Mouse (Mus musculus): Measurements from ENCODE around the gene Ppp3r2. TPM values are rescaled to one million over a fixed set of nuclear protein-coding genes. Genes with fewer than 3 reads are reported as not detected.

Gene Ppp3r2
- total RNA-seq (2021) = under 1 TPM in 1 of 2 experiments, not detected in 1; 0.07 TPM
- long read RNA-seq, experiment 1 = 0 reads
- long read RNA-seq, experiment 2 = 0 reads

- no peak for DNase-seq
Observed at GRCm38 (mm10) chr4:49681812-49682211, at the start of gene Ppp3r2. Gene Ppp3r2, minus strand, starts transcription at chr4:49682024.

GRCm38 (mm10) chr4:49729326-49729725, 47.5 kb upstream of the Ppp3r2 start:
- DNase-seq = no peak

- DNase-seq = no peak
Observed at GRCm38 (mm10) chr4:49723908-49724307, 42.1 kb upstream of the Ppp3r2 start.

DNA sequence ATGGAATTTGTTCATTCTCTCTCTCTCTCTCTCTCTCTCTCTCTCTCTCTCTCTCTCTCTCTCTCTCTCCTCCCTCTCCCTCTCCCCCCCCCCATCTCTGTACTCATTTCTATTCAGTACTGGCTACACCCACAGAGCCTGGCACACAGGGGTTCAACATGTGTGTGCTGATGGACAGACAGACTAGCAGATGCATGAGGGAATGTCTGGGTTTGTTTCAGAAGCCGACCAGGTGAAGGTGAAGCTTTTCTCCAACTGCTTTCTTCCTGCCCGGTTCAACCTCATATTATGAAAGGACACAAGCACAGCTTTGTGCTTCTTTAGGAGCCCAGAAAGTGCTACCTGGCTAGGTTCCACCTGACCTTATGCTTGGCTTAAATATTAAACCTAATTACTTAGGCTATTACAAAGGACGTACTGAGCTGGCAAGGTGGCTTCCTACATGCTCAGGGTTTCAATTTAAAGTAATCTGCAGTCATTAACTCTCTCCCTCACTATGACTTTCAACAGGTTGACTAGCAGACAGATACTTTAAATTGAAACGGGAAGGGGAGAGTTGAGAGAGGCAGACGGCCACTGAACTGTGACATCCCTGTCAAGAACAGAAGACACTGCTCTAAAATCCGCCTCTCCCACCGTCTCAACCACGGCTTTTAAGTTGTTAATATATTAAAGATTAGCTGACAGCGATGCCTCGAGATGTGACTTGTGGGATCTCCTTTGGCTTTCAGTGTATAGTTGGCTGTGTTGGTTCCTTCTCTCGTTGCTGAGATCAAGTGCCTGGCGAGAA, 9.8 kb upstream of the Ppp3r2 start:
- no peak for DNase-seq

GRCm38 (mm10) chr4:49688594-49689288, 6.9 kb upstream of the Ppp3r2 start:
- DNase-seq = peak; percentile 11

DNA sequence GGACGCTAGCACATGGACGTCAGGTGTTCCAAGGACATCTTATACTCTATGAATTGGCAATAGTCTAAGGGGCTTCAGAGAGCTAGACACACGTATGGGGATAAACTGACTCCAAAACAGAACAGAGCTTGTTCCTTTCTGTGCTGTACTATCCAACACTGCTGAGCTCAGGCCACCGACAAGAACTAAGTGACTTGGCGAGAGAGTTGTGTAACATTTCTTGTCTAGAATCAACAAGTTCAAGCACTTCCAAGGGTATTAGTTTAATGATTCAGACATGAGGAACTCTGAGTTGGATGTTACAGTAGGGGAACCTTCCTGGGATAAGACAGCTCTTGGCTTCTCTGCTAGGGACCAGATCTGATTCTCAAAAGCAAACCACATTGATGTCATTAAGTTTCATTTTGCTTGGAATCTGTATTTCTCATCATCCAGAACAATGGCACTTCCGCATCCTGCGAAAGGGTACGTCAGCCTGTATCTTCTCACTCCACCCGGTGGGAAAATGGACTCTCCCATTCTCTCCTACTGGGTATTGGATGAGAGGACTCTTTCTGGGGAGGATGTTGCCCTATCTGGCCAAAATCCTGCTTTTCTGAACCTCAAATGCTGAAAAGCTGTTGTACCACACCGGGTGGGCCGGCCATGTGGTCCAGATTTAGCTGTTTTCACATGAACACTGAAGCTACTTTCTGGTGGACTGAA, 1.5 kb downstream of the Ppp3r2 start:
- DNase-seq = no peak

DNA sequence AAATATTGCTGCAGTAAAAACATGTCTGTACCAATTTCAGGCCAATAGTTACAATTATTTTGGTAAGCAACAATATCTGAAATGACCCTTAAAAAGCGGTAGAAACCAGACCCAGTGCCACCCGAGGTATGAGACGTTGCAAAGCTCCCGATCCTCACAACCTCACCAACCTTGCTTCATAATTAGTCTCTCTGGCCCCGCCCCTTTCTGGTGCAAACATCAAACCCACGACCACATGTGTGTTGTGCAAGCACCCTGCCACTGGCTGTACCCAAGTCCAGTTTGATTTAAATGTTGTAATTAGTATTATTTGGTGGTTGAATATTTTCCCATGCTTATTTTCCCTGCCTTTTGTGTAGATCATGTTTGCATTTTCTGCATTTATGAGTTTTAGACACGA, 5.0 kb downstream of the Ppp3r2 start:
- DNase-seq = no peak

DNA sequence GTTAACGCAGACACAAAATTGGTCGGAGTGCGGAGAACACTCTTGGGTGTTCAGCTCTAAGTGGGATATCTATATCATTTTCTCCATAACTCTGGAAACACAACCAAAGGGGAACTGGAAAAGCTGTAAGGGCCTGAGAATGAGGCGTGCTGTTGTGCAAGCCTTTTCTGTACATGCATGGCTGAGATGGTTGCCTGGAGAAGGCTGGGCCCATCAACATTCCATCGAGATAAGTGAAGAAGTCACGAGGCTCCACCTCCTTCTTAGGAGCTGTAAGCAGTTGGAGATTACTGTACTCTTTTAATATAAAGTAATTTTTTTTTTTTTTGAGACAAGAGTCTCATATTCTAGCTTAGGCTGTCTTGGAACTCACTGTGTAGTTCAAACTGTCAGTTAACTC, 5.8 kb downstream of the Ppp3r2 start:
- no peak for DNase-seq

DNA sequence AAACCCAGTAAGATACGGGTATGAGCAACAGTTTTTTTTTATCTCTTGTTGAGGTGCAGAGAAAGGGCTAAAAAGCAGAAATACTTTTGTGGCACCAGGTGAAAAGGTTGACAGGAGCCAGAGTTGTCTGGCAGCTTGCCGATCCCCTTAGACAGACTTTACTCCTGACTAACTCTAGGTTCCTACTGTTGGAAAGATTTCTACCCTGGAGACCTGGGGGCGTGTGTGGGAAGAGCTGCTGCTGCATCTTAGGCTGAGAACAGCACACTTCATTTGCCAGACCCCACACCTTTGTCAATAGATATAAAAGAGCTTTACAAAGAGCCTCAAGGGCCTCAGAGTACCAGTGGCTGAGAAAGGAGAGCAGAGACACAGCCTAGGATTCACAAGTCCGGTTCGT, 17.0 kb downstream of the Ppp3r2 start:
- no peak for DNase-seq

GRCm38 (mm10) chr4:49662231-49662630, 19.6 kb downstream of the Ppp3r2 start:
- DNase-seq = no peak

GRCm38 (mm10) chr4:49661664-49662063, 20.2 kb downstream of the Ppp3r2 start:
- DNase-seq = no peak

DNA sequence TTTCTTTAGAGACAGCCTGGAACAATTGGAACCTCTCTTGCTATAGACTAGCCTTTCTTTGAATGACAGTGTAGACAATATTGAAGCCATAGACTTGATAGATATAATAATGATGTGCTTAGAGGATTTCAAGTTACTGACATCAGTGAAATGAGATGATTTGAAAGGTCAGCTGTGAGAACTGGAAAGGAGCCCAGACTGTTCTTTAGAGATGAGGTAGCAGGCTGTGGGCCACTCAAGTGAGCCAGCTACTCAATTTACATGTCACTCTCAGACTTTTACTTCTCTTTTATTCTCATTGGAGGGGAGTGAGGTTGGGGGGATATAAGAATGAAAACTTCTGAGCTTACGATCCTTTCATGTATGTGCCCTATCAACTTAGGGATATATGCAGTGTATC, 22.4 kb downstream of the Ppp3r2 start:
- DNase-seq = no peak

DNA sequence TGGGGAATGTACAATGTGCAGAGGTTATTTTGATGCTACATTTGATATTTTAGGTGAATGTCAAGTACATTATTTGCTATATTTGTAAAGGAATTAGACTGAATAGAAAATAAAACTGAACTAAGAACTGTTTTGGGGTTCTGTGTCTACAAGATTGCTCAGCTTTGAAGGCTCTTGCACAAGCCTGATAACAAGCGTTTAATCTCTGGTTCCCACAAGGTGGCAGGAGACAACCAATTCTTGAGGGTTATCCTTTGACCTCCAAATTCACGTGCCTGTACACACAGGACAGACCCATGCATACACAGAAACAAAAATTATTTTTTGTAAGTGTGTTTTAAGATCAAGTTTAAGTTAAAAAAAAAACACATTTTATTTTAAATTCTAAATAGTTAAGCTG, 41.9 kb downstream of the Ppp3r2 start:
- no peak for DNase-seq

- no peak for DNase-seq
Observed at GRCm38 (mm10) chr4:49637821-49638220, 44.0 kb downstream of the Ppp3r2 start.

DNA sequence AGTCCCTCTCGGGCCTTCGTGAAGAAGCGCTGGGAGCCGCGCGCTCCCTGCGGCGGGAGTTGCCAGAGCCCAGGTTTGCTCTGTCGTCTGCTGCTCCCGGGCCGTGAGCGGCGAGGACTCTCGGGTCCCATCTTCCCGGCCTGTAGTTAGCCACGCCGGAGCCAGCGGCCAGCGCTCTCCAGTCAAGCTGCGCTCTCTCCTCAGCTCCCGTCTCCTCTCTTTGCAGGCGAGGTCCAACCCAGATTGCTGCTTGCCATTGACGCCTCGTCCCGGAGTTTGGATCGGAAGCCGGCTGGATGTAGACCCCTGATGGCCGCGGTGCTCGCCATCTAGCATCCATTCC, 49.7 kb downstream of the Ppp3r2 start:
- no peak for DNase-seq

- peak; percentile 94 for DNase-seq
Observed at GRCm38 (mm10) chr4:49631319-49632138, 50.3 kb downstream of the Ppp3r2 start, which contains the start of gene Rnf20. Gene Rnf20, plus strand, starts transcription at chr4:49632006.

GRCm38 (mm10) chr4:49628941-49629340, 52.9 kb downstream of the Ppp3r2 start:
- no peak for DNase-seq

Other genes starting within 250 kb of the Ppp3r2 start
- not detected for gene Acnat1, start 208.1 kb downstream of the Ppp3r2 start, total RNA-seq (2021)
- gene Baat, start 175.5 kb downstream of the Ppp3r2 start, total RNA-seq (2021) = under 1 TPM in 1 of 2 experiments, not detected in 1; 0.12 TPM
- gene Mrpl50, start 160.9 kb downstream of the Ppp3r2 start, total RNA-seq (2021) = 10 to 100 TPM; 32.1 to 33.7 TPM
- 1 to 10 TPM; 3.4 to 3.6 TPM for gene Zfp189, start 160.8 kb downstream of the Ppp3r2 start, total RNA-seq (2021)
- gene Aldob, start 132.5 kb downstream of the Ppp3r2 start, total RNA-seq (2021) = 1 to 10 TPM in 1 of 2 experiments, under 1 TPM in 1; 0.35 to 1.8 TPM
- gene Tmem246, start 84.1 kb downstream of the Ppp3r2 start, total RNA-seq (2021) = 10 to 100 TPM; 42.0 to 45.8 TPM
- gene Rnf20, start 50.0 kb downstream of the Ppp3r2 start, total RNA-seq (2021) = 10 to 100 TPM; 32.0 to 37.4 TPM
- 1 to 10 TPM; 1.1 to 1.2 TPM for gene Grin3a, start 163.7 kb upstream of the Ppp3r2 start, total RNA-seq (2021)